Mouse (Mus musculus): ENCODE results near the gene Depdc5. TPM values are rescaled to one million over a fixed set of nuclear protein-coding genes. Genes with fewer than 3 reads are reported as not detected.
A peak's percentile ranks its signal among the peaks of the same experiment; 100 is the strongest.

The Depdc5 gene
- polyA plus RNA-seq, 1 experiment from 2014 or later = 29.6 TPM

GRCm38 (mm10) chr5:32987873-32988272 lies 124.4 kb downstream of the Depdc5 start:
- Histone ChIP-seq H3K27ac (replicated peaks) (0 out of 2 replicates have a peak overlapping the region, but pooled peaks have one; percentile 46), H3K9me3 (no peaks in the 10 kb centered on the region), H3K4me3 (no peak overlapping the region), H3K27me3 (no peaks in the 10 kb centered on the region), H3K4me1 (replicated peaks) (peaks cover 9% of the 10 kb centered on the region), H3K36me3 (peaks cover 51% of the 10 kb centered on the region), H3K4me2 (no peak overlapping the region), H3K9ac (no peak overlapping the region)
- ATAC-seq (ENCODE audit: low read depth) = peak; percentile 67; the same call in 1 of the 2 replicates
- 52% methylated on average over 1 of the region's 1 CpGs for WGBS

- H3K4me1 ChIP-seq (replicated peaks) = peaks cover 12% of the 10 kb centered on the region
- H3K4me2 ChIP-seq = no peak overlapping the region
- no peak overlapping the region for H3K4me3 ChIP-seq
- WGBS = 85% methylated on average over 13 of the region's 13 CpGs
- H3K36me3 ChIP-seq = peaks cover 31% of the 10 kb centered on the region
- 0 out of 2 replicates have a peak overlapping the region, but pooled peaks have one; percentile 33 for H3K27ac ChIP-seq (replicated peaks)
- H3K27me3 ChIP-seq = no peaks in the 10 kb centered on the region
- no peaks in the 10 kb centered on the region for H3K9me3 ChIP-seq
- H3K9ac ChIP-seq = 0 out of 2 replicates have a peak overlapping the region, but pooled peaks have one; percentile 3
- no peak for ATAC-seq (ENCODE audit: low read depth)
Observed at GRCm38 (mm10) chr5:32989959-32990640, 126.6 kb downstream of the Depdc5 start.

GRCm38 (mm10) chr5:32991152-32991551 lies 127.7 kb downstream of the Depdc5 start:
- Histone ChIP-seq H3K27me3 (no peaks in the 10 kb centered on the region), H3K4me2 (no peak overlapping the region), H3K9me3 (no peaks in the 10 kb centered on the region), H3K27ac (replicated peaks) (no peak overlapping the region), H3K4me3 (no peak overlapping the region), H3K4me1 (replicated peaks) (peaks cover 9% of the 10 kb centered on the region), H3K36me3 (peaks cover 22% of the 10 kb centered on the region; the same call in 1 of the 2 replicates), H3K9ac (no peak overlapping the region)
- no peak for ATAC-seq (ENCODE audit: low read depth)
- WGBS = 85% methylated on average over 8 of the region's 8 CpGs

GRCm38 (mm10) chr5:32994471-32994870 lies 131.0 kb downstream of the Depdc5 start:
- Histone ChIP-seq H3K4me1 (replicated peaks) (peaks cover 12% of the 10 kb centered on the region), H3K9me3 (no peaks in the 10 kb centered on the region), H3K4me3 (no peak overlapping the region), H3K27ac (replicated peaks) (no peak overlapping the region), H3K4me2 (no peak overlapping the region), H3K9ac (no peak overlapping the region), H3K27me3 (no peaks in the 10 kb centered on the region), H3K36me3 (0 out of 2 replicates have a peak, but pooled peaks cover under 1% of the 10 kb centered on the region)
- 68% methylated on average over 2 of the region's 2 CpGs for WGBS
- ATAC-seq (ENCODE audit: low read depth) = no peak

GRCm38 (mm10) chr5:32995756-32996155 lies 132.3 kb downstream of the Depdc5 start:
- 82% methylated on average over 4 of the region's 4 CpGs for WGBS
- H3K36me3 ChIP-seq = no peaks in the 10 kb centered on the region
- peaks cover 12% of the 10 kb centered on the region for H3K4me1 ChIP-seq (replicated peaks)
- no peaks in the 10 kb centered on the region for H3K27me3 ChIP-seq
- no peak for ATAC-seq (ENCODE audit: low read depth)
- no peak overlapping the region for H3K27ac ChIP-seq (replicated peaks)
- H3K4me2 ChIP-seq = no peak overlapping the region
- H3K4me3 ChIP-seq = no peak overlapping the region
- H3K9ac ChIP-seq = no peak overlapping the region
- H3K9me3 ChIP-seq = no peaks in the 10 kb centered on the region

- peaks cover 12% of the 10 kb centered on the region for H3K4me1 ChIP-seq (replicated peaks)
- H3K4me3 ChIP-seq = no peak overlapping the region
- no peaks in the 10 kb centered on the region for H3K36me3 ChIP-seq
- H3K27me3 ChIP-seq = no peaks in the 10 kb centered on the region
- H3K4me2 ChIP-seq = no peak overlapping the region
- ATAC-seq (ENCODE audit: low read depth) = no peak; the same call in 1 of the 2 replicates
- 90% methylated on average over 1 of the region's 1 CpGs for WGBS
- no peaks in the 10 kb centered on the region for H3K9me3 ChIP-seq
- H3K27ac ChIP-seq (replicated peaks) = peak overlapping the region; percentile 42; the same call in 1 of the 2 replicates
- no peak overlapping the region for H3K9ac ChIP-seq
Observed at GRCm38 (mm10) chr5:32996560-32996959, 133.1 kb downstream of the Depdc5 start.

- Histone ChIP-seq H3K4me3 (no peak overlapping the region), H3K4me2 (no peak overlapping the region), H3K36me3 (no peaks in the 10 kb centered on the region), H3K4me1 (replicated peaks) (peaks cover 12% of the 10 kb centered on the region), H3K9me3 (no peaks in the 10 kb centered on the region), H3K9ac (no peak overlapping the region), H3K27ac (replicated peaks) (no peak overlapping the region), H3K27me3 (no peaks in the 10 kb centered on the region)
- WGBS = 67% methylated on average over 4 of the region's 4 CpGs
- ATAC-seq (ENCODE audit: low read depth) = no peak
Observed at GRCm38 (mm10) chr5:32997686-32998085, 134.2 kb downstream of the Depdc5 start.

GRCm38 (mm10) chr5:32998783-32999182 lies 135.3 kb downstream of the Depdc5 start:
- H3K4me2 ChIP-seq = no peak overlapping the region
- no peaks in the 10 kb centered on the region for H3K36me3 ChIP-seq
- no peaks in the 10 kb centered on the region for H3K27me3 ChIP-seq
- H3K9ac ChIP-seq = no peak overlapping the region
- WGBS = 94% methylated on average over 4 of the region's 4 CpGs
- no peak overlapping the region for H3K27ac ChIP-seq (replicated peaks)
- no peaks in the 10 kb centered on the region for H3K9me3 ChIP-seq
- H3K4me1 ChIP-seq (replicated peaks) = peaks cover 12% of the 10 kb centered on the region
- ATAC-seq (ENCODE audit: low read depth) = no peak
- no peak overlapping the region for H3K4me3 ChIP-seq

- H3K9me3 ChIP-seq = no peaks in the 10 kb centered on the region
- H3K27ac ChIP-seq (replicated peaks) = no peak overlapping the region
- 83% methylated on average over 5 of the region's 5 CpGs for WGBS
- ATAC-seq (ENCODE audit: low read depth) = no peak
- no peaks in the 10 kb centered on the region for H3K36me3 ChIP-seq
- no peak overlapping the region for H3K4me2 ChIP-seq
- H3K4me3 ChIP-seq = no peak overlapping the region
- H3K27me3 ChIP-seq = no peaks in the 10 kb centered on the region
- H3K4me1 ChIP-seq (replicated peaks) = peaks cover 21% of the 10 kb centered on the region
- H3K9ac ChIP-seq = no peak overlapping the region
Observed at GRCm38 (mm10) chr5:33001111-33001510, 137.6 kb downstream of the Depdc5 start.

GRCm38 (mm10) chr5:33002781-33003180 lies 139.3 kb downstream of the Depdc5 start:
- H3K36me3 ChIP-seq = no peaks in the 10 kb centered on the region
- ATAC-seq (ENCODE audit: low read depth) = no peak
- no peaks in the 10 kb centered on the region for H3K27me3 ChIP-seq
- H3K4me3 ChIP-seq = no peak overlapping the region
- no peak overlapping the region for H3K9ac ChIP-seq
- H3K4me2 ChIP-seq = no peak overlapping the region
- whole genome bisulfite sequencing = 90% methylated on average over 5 of the region's 5 CpGs
- no peaks in the 10 kb centered on the region for H3K9me3 ChIP-seq
- no peak overlapping the region for H3K27ac ChIP-seq (replicated peaks)
- peaks cover 21% of the 10 kb centered on the region for H3K4me1 ChIP-seq (replicated peaks)

- Histone ChIP-seq H3K27ac (replicated peaks) (no peak overlapping the region), H3K36me3 (no peaks in the 10 kb centered on the region), H3K4me1 (replicated peaks) (peaks cover 21% of the 10 kb centered on the region), H3K9me3 (no peaks in the 10 kb centered on the region), H3K4me3 (no peak overlapping the region), H3K27me3 (no peaks in the 10 kb centered on the region), H3K9ac (no peak overlapping the region), H3K4me2 (no peak overlapping the region)
- no peak for ATAC-seq (ENCODE audit: low read depth)
- 68% methylated on average over 6 of the region's 6 CpGs for WGBS
Observed at GRCm38 (mm10) chr5:33003500-33003899, 140.0 kb downstream of the Depdc5 start.

GRCm38 (mm10) chr5:33004110-33004509 lies 140.6 kb downstream of the Depdc5 start:
- 62% methylated on average over 4 of the region's 4 CpGs for WGBS
- peaks cover 21% of the 10 kb centered on the region for H3K4me1 ChIP-seq (replicated peaks)
- no peaks in the 10 kb centered on the region for H3K27me3 ChIP-seq
- H3K4me3 ChIP-seq = no peak overlapping the region
- no peak overlapping the region for H3K9ac ChIP-seq
- ATAC-seq (ENCODE audit: low read depth) = no peak
- no peaks in the 10 kb centered on the region for H3K9me3 ChIP-seq
- no peak overlapping the region for H3K4me2 ChIP-seq
- no peaks in the 10 kb centered on the region for H3K36me3 ChIP-seq
- H3K27ac ChIP-seq (replicated peaks) = no peak overlapping the region

Measured in neural tube, embryonic 13.5 days (tissue).